Mouse (Mus musculus): ENCODE data around the gene Tacr1. TPM values are rescaled to one million over a fixed set of nuclear protein-coding genes. Genes with fewer than 3 reads are reported as not detected.

Tacr1 gene
- polyA plus RNA-seq, 1 experiment from 2014 or later = 0.31 TPM

DNA sequence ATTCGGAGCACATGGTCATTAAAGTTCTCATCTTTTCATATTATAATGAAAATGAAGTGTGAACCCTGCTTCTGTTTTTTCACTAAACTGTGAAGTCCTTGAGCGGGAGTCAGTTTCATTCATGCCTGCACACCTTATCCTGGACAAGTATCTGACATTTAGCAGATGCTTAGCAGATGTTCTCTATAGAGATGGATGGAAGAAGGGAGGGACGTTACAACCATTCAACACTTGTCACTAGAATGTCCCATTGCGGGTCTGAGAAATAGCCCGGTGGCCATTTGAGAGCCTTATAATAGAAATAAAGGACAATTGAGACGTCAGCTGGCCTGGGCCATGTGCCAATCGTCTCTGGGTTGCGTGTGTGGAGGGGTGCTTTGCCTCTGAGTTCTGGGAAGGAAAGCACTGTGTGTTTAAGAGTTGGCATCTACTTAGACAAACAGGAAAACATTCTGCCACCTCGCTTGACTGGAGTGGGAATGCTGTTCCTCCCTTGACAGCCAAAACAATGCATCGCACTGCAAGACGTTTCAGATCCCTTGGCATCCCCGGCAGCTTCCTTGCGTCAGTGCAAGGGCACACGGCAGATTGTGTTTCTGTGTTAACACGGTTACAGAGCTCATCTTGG is 56.7 kb downstream of the Tacr1 start:
- H3K9ac ChIP-seq (replicated peaks; ENCODE audit: low read depth) = no peak overlapping the region
- ATAC-seq (no peak), DNase-seq (ENCODE audit: low spot score) (no peak)
- H3K4me3 ChIP-seq (ENCODE audit: low read depth, low read length) = no peak overlapping the region
- no peak for TF ChIP-seq CTCF (IDR thresholded peaks at IDR 0.05)
- no peak for TF ChIP-seq EP300 (IDR thresholded peaks at IDR 0.05)
- H3K36me3 ChIP-seq (ENCODE audit: insufficient read depth, low read length) = no peaks in the 10 kb centered on the region
- no peaks in the 10 kb centered on the region for H3K4me1 ChIP-seq (ENCODE audit: insufficient read depth, low read depth, low read length)
- no peaks in the 10 kb centered on the region for H3K27me3 ChIP-seq (replicated peaks; ENCODE audit: insufficient read depth, low read length)
- 61% methylated on average over 15 of the region's 15 CpGs for WGBS
- H3K4me2 ChIP-seq (replicated peaks; ENCODE audit: low read depth, low read length) = no peak overlapping the region
- no peak overlapping the region for H3K27ac ChIP-seq (ENCODE audit: low read length)
- no peaks in the 10 kb centered on the region for H3K9me3 ChIP-seq (ENCODE audit: low read length)

- H3K9ac ChIP-seq (replicated peaks; ENCODE audit: low read depth) = no peak overlapping the region
- DNase-seq (ENCODE audit: low spot score) (peak; percentile 13), ATAC-seq (no peak)
- no peaks in the 10 kb centered on the region for H3K36me3 ChIP-seq (ENCODE audit: insufficient read depth, low read length)
- H3K27ac ChIP-seq (ENCODE audit: low read length) = no peak overlapping the region
- no peaks in the 10 kb centered on the region for H3K9me3 ChIP-seq (ENCODE audit: low read length)
- no peak overlapping the region for H3K4me2 ChIP-seq (replicated peaks; ENCODE audit: low read depth, low read length)
- no peaks in the 10 kb centered on the region for H3K4me1 ChIP-seq (ENCODE audit: insufficient read depth, low read depth, low read length)
- WGBS = 14% methylated on average over 4 of the region's 4 CpGs
- TF ChIP-seq EP300 (IDR thresholded peaks at IDR 0.05) = no peak
- H3K4me3 ChIP-seq (ENCODE audit: low read depth, low read length) = no peak overlapping the region
- no peaks in the 10 kb centered on the region for H3K27me3 ChIP-seq (replicated peaks; ENCODE audit: insufficient read depth, low read length)
Observed at GRCm38 (mm10) chr6:82463171-82463570, 61.0 kb downstream of the Tacr1 start.

GRCm38 (mm10) chr6:82474477-82474876 is 72.3 kb downstream of the Tacr1 start:
- H3K4me2 ChIP-seq (replicated peaks; ENCODE audit: low read depth, low read length) = no peak overlapping the region
- no peaks in the 10 kb centered on the region for H3K27me3 ChIP-seq (replicated peaks; ENCODE audit: insufficient read depth, low read length)
- H3K36me3 ChIP-seq (ENCODE audit: insufficient read depth, low read length) = no peaks in the 10 kb centered on the region
- no peak for DNase-seq (ENCODE audit: low spot score)
- no peaks in the 10 kb centered on the region for H3K4me1 ChIP-seq (ENCODE audit: insufficient read depth, low read depth, low read length)
- no peak overlapping the region for H3K4me3 ChIP-seq (ENCODE audit: low read depth, low read length)
- WGBS = 38% methylated on average over 6 of the region's 6 CpGs
- TF ChIP-seq CTCF (IDR thresholded peaks at IDR 0.05) (no peak), EP300 (IDR thresholded peaks at IDR 0.05) (no peak)
- ATAC-seq = 0 out of 2 replicates have a peak, but pooled peaks have one; percentile 9
- H3K9me3 ChIP-seq (ENCODE audit: low read length) = no peaks in the 10 kb centered on the region
- no peak overlapping the region for H3K9ac ChIP-seq (replicated peaks; ENCODE audit: low read depth)
- H3K27ac ChIP-seq (ENCODE audit: low read length) = no peak overlapping the region

- Histone ChIP-seq H3K4me1 (ENCODE audit: insufficient read depth, low read depth, low read length) (no peaks in the 10 kb centered on the region), H3K36me3 (ENCODE audit: insufficient read depth, low read length) (no peaks in the 10 kb centered on the region), H3K9me3 (ENCODE audit: low read length) (no peaks in the 10 kb centered on the region), H3K9ac (replicated peaks; ENCODE audit: low read depth) (no peak overlapping the region), H3K27me3 (replicated peaks; ENCODE audit: insufficient read depth, low read length) (no peaks in the 10 kb centered on the region), H3K27ac (ENCODE audit: low read length) (no peak overlapping the region), H3K4me3 (ENCODE audit: low read depth, low read length) (no peak overlapping the region), H3K4me2 (replicated peaks; ENCODE audit: low read depth, low read length) (no peak overlapping the region)
- ATAC-seq (no peak), DNase-seq (ENCODE audit: low spot score) (no peak)
- TF ChIP-seq EP300 (IDR thresholded peaks at IDR 0.05) = no peak
- TF ChIP-seq CTCF (IDR thresholded peaks at IDR 0.05) = no peak
- WGBS = 72% methylated on average over 1 of the region's 1 CpGs
Observed at GRCm38 (mm10) chr6:82483842-82484241, 81.7 kb downstream of the Tacr1 start.

DNA sequence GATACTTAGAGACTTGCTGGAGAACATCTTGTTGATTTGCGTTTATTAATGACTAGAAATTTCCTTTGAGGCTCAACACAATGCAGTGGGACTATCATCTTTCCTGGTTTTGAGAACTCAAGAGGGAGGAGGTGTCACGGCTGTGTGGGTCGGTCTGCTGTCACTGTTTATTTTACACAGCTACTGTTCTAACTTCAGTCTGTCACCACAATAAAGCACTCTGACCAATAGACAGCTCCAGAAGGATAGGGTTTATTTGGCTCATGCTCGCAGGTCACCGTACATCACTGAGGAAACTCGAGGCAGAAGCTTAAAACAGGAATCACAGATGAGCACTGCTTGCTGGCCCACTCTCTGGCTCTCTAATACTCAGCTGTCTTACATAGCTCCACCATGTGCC is 92.3 kb downstream of the Tacr1 start:
- no peak overlapping the region for H3K4me2 ChIP-seq (replicated peaks; ENCODE audit: low read depth, low read length)
- H3K36me3 ChIP-seq (ENCODE audit: insufficient read depth, low read length) = no peaks in the 10 kb centered on the region
- no peaks in the 10 kb centered on the region for H3K9me3 ChIP-seq (ENCODE audit: low read length)
- H3K4me3 ChIP-seq (ENCODE audit: low read depth, low read length) = no peak overlapping the region
- 45% methylated on average over 6 of the region's 6 CpGs for WGBS
- DNase-seq (ENCODE audit: low spot score) = no peak
- ATAC-seq = no peak
- H3K4me1 ChIP-seq (ENCODE audit: insufficient read depth, low read depth, low read length) = no peaks in the 10 kb centered on the region
- H3K27me3 ChIP-seq (replicated peaks; ENCODE audit: insufficient read depth, low read length) = no peaks in the 10 kb centered on the region
- no peak overlapping the region for H3K9ac ChIP-seq (replicated peaks; ENCODE audit: low read depth)
- TF ChIP-seq EP300 (IDR thresholded peaks at IDR 0.05) = no peak
- no peak for TF ChIP-seq CTCF (IDR thresholded peaks at IDR 0.05)
- no peak overlapping the region for H3K27ac ChIP-seq (ENCODE audit: low read length)

DNA sequence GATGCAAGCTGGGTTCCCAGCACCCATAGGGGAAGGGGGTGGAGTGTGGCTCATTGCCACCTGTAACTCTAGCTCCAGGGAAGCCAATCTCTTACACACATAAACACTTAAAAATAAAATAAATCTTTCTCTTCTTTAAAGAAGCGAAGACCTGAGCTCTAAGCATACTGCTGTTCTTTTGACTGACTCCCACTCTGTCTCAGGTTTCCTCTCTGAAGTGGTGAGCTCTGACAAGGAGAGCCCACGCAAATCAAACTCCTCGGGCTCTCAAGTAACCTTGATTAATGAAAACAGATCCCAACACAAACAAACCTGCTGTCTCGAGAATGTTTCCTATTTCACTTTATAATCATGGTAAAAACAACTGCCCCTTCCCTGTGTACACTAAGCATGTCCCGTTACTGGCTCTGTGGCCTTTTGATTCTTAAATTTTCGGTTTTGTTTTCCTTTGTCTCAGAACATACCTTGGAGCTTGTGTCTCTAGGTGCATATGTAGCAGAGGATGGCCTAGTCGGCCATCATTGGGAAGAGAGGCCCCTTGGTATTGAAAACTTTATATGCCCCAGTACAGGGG is 108.8 kb downstream of the Tacr1 start:
- H3K4me3 ChIP-seq (ENCODE audit: low read depth, low read length) = no peak overlapping the region
- ATAC-seq = no peak
- H3K4me1 ChIP-seq (ENCODE audit: insufficient read depth, low read depth, low read length) = no peaks in the 10 kb centered on the region
- H3K9ac ChIP-seq (replicated peaks; ENCODE audit: low read depth) = no peak overlapping the region
- H3K27ac ChIP-seq (ENCODE audit: low read length) = no peak overlapping the region
- 33% methylated on average over 7 of the region's 7 CpGs for whole genome bisulfite sequencing
- no peak for DNase-seq (ENCODE audit: low spot score)
- H3K36me3 ChIP-seq (ENCODE audit: insufficient read depth, low read length) = no peaks in the 10 kb centered on the region
- no peak for TF ChIP-seq CTCF (IDR thresholded peaks at IDR 0.05)
- no peak for TF ChIP-seq EP300 (IDR thresholded peaks at IDR 0.05)
- H3K9me3 ChIP-seq (ENCODE audit: low read length) = no peaks in the 10 kb centered on the region
- H3K4me2 ChIP-seq (replicated peaks; ENCODE audit: low read depth, low read length) = no peak overlapping the region
- H3K27me3 ChIP-seq (replicated peaks; ENCODE audit: insufficient read depth, low read length) = no peaks in the 10 kb centered on the region

Measured in lung, postnatal 0 days (tissue).